Mouse (Mus musculus) gastrocnemius, postnatal 10 days (tissue): ENCODE results near the gene Litaf. TPM values are rescaled to one million over a fixed set of nuclear protein-coding genes. Genes with fewer than 3 reads are reported as not detected.

Experiments used
- DNase-seq: peaks from one replicate; pipeline ENCODE4 v3.0.0; 2021; ENCODE audit warnings: mixed read lengths
- microRNA-seq, 2 experiments: library from miRNA; unstranded; fragments of <30 nt; microRNA quantifications; one replicate each; pipeline ENCODE4 v1.2.0; 2021
- total RNA-seq, 2 experiments: library from RNA; stranded (reverse); gene quantifications; 2 replicates each; pipeline ENCODE4 v1.2.3; 2021

Litaf gene
- total RNA-seq, 2 experiments from 2014 or later = 25.5 to 25.7 TPM

- no peak for DNase-seq
These were observed 155.4 kb downstream of the Litaf start for GRCm38 (mm10) chr16:10910541-10910940.

Small RNA genes lying within 50 kb of the gene (microRNA-seq; reads per million reads assigned to microRNA genes)
- gene Gm26268 = 0 reads per million in 2 experiments

Other genes starting within 250 kb of the Litaf start
- gene Rmi2, start 231.1 kb downstream of the Litaf start, total RNA-seq = 1 to 10 TPM; 1.6 TPM
- 10 to 100 TPM; 14.1 to 17.6 TPM for gene Snn, start 5.2 kb downstream of the Litaf start, total RNA-seq
- gene Txndc11, start 68.5 kb upstream of the Litaf start, total RNA-seq = 10 to 100 TPM in 1 of 2 experiments, 1 to 10 TPM in 1; 9.3 to 14.1 TPM
- gene Zc3h7a, start 110.2 kb upstream of the Litaf start, total RNA-seq = 10 to 100 TPM; 26.9 to 45.7 TPM
- 10 to 100 TPM; 64.1 to 66.7 TPM for gene Rsl1d1, start 137.2 kb upstream of the Litaf start, total RNA-seq
- gene Gspt1, start 188.2 kb upstream of the Litaf start, total RNA-seq = 10 to 100 TPM; 69.9 to 73.9 TPM
- under 1 TPM in 1 of 2 experiments, not detected in 1; 0.31 TPM for gene Tnfrsf17, start 247.7 kb upstream of the Litaf start, total RNA-seq